Mouse (Mus musculus): ENCODE data around the gene Ovgp1. TPM values are rescaled to one million over a fixed set of nuclear protein-coding genes. Genes with fewer than 3 reads are reported as not detected.

Ovgp1 gene
- total and polyA plus RNA-seq, 3 experiments = 0.62 to 2.2 TPM; not detected in 1

DNA sequence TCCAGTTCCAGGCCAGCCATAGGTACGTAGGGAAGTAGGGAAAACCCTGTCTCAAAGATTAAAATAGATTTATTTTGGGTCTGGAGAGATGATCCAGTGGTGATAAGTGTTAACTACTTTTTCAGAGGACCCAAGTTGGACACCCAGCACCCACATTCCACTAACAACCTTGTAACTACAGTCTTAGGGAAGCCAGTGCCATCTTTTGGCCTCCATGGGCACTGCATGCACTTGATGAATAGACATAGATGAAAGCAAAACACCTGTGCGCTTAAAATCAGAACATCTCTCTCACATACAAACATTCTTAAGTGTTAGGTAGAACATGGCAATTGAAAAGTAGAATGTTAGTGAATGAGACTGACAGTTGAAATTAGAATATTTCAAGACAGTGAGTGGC is 12.8 kb upstream of the Ovgp1 start:
- Histone ChIP-seq H3K36me3 (ENCODE audit: control insufficient read depth in 1 of 2, insufficient read depth in 2 of 2, low read length in 2 of 2) (peaks cover 21 to 50% of the 10 kb centered on the region in 2 experiments), H3K27me3 (ENCODE audit: control insufficient read depth in 1 of 2, insufficient read depth in 2 of 2, low read length in 2 of 2) (no peaks in the 10 kb centered on the region), H3K79me2 (ENCODE audit: control insufficient read depth, insufficient read depth, low read length, poor library complexity) (peaks cover 53% of the 10 kb centered on the region), H3K9ac (ENCODE audit: control insufficient read depth, low read depth, low read length, poor library complexity, severe bottlenecking) (no peak overlapping the region), H3K9me3 (replicated peaks; ENCODE audit: insufficient read depth, low read length) (no peaks in the 10 kb centered on the region), H3K27ac (ENCODE audit: control insufficient read depth, low read depth, low read length) (no peak overlapping the region), H3K4me1 (ENCODE audit: control insufficient read depth in 1 of 2, insufficient read depth in 2 of 2, low read length in 2 of 2) (peaks cover 3 to 19% of the 10 kb centered on the region in 2 experiments; a peak in 1 of 4 replicates), H3K4me3 (ENCODE audit: control insufficient read depth in 1 of 2, insufficient read depth in 1 of 2, low read depth in 2 of 2, low read length in 2 of 2) (peak overlapping the region in 1 of 2 experiments; percentile 98; a peak in 2 of 4 replicates)
- no peak for TF ChIP-seq CHD2 (IDR thresholded peaks at IDR 0.05; ENCODE audit: low read length)
- TF ChIP-seq RAD21 (IDR thresholded peaks at IDR 0.05; ENCODE audit: low read depth, low read length) = peak; percentile 53
- TF ChIP-seq SMC3 (IDR thresholded peaks at IDR 0.05; ENCODE audit: low read depth, low read length) = peak; percentile 51
- peak; percentile 35 to 63 (median 53) for TF ChIP-seq CTCF (IDR thresholded peaks at IDR 0.05 in 2 of 3, conservative IDR thresholded peaks at IDR 0.05 in 1 of 3; ENCODE audit: control insufficient read depth in 1 of 3, insufficient read depth in 1 of 3, low read depth in 2 of 3, low read length in 3 of 3, poor library complexity in 1 of 3, severe bottlenecking in 1 of 3)
- DNase-seq (ENCODE audit: low read depth, low spot score) = peak; percentile 67

DNA sequence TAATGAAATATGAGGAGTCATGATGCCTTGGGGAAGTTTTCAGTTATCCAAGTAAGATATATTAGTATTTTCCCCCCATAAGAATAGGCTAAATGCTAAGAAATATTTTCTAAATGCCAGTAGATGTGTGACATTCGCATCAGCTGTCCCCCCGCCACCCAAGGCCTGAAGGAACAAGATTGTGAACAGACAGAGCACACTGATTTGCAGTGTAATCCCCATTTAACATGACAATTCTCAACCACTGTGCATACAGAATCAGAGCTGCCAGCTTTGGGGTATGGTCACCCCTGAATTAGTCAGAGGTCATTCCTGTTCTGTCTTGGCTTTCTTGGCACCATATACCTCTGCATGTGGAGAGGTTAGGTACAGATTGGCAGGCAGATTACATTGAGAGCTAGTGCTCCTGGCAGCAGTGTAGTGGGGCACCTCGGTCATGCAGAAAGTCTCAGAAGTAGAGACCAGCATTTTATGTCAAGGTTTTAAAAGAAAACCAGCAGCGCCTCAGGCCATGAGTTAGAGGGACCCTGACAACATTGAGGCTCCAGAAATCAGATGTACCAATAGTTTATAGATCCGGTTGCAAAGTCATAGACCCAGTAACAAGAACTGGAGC is 1.6 kb upstream of the Ovgp1 start:
- Histone ChIP-seq H3K79me2 (ENCODE audit: control insufficient read depth, insufficient read depth, low read length, poor library complexity) (no peaks in the 10 kb centered on the region), H3K36me3 (ENCODE audit: control insufficient read depth in 1 of 2, insufficient read depth in 2 of 2, low read length in 2 of 2) (peaks cover 0 to 7% of the 10 kb centered on the region in 2 experiments; a peak in 2 of 4 replicates), H3K27me3 (ENCODE audit: control insufficient read depth in 1 of 2, insufficient read depth in 2 of 2, low read length in 2 of 2) (no peaks in the 10 kb centered on the region), H3K4me1 (ENCODE audit: control insufficient read depth in 1 of 2, insufficient read depth in 2 of 2, low read length in 2 of 2) (no peaks in the 10 kb centered on the region), H3K9me3 (replicated peaks; ENCODE audit: insufficient read depth, low read length) (no peaks in the 10 kb centered on the region), H3K9ac (ENCODE audit: control insufficient read depth, low read depth, low read length, poor library complexity, severe bottlenecking) (no peak overlapping the region), H3K4me3 (ENCODE audit: control insufficient read depth in 1 of 2, insufficient read depth in 1 of 2, low read depth in 2 of 2, low read length in 2 of 2) (no peak overlapping the region), H3K27ac (ENCODE audit: control insufficient read depth, low read depth, low read length) (no peak overlapping the region)
- DNase-seq (ENCODE audit: low read depth, low spot score) = no peak
- TF ChIP-seq ZNF384 (IDR thresholded peaks at IDR 0.05; ENCODE audit: low read depth, low read length) (no peak), MEF2A (IDR thresholded peaks at IDR 0.05; ENCODE audit: extremely low read depth, insufficient replicate concordance, low read depth, low read length, poor library complexity, severe bottlenecking) (no peak), TCF12 (IDR thresholded peaks at IDR 0.05; ENCODE audit: low read depth, low read length) (no peak), MYB (IDR thresholded peaks at IDR 0.05; ENCODE audit: low read depth, low read length) (no peak), POLR2AphosphoS2 (IDR thresholded peaks at IDR 0.05; ENCODE audit: low read length) (peak; percentile 71; the same call in 1 of the 2 replicates), TAL1 (IDR thresholded peaks at IDR 0.05; ENCODE audit: low read length) (no peak), MAX (IDR thresholded peaks at IDR 0.05; ENCODE audit: low read length) (no peak), E2F4 (IDR thresholded peaks at IDR 0.05; ENCODE audit: borderline replicate concordance, low read depth, low read length) (no peak), TBP (IDR thresholded peaks at IDR 0.05; ENCODE audit: low read depth, low read length) (no peak), ZMIZ1 (IDR thresholded peaks at IDR 0.05; ENCODE audit: low read depth, low read length) (0 out of 2 replicates have a peak, but pooled peaks have one; percentile 12), CTCF (IDR thresholded peaks at IDR 0.05 in 2 of 3, conservative IDR thresholded peaks at IDR 0.05 in 1 of 3; ENCODE audit: control insufficient read depth in 1 of 3, insufficient read depth in 1 of 3, low read depth in 2 of 3, low read length in 3 of 3, poor library complexity in 1 of 3, severe bottlenecking in 1 of 3) (no peak), SMC3 (IDR thresholded peaks at IDR 0.05; ENCODE audit: low read depth, low read length) (no peak), BHLHE40 (IDR thresholded peaks at IDR 0.05; ENCODE audit: borderline replicate concordance, low read depth, low read length) (no peak), JUND (IDR thresholded peaks at IDR 0.05; ENCODE audit: low read depth, low read length) (no peak)
